Mouse (Mus musculus) forebrain, embryonic 12.5 days (tissue): ENCODE results near the gene Frmd8. TPM values are rescaled to one million over a fixed set of nuclear protein-coding genes. Genes with fewer than 3 reads are reported as not detected.
A peak's percentile ranks its signal among the peaks of the same experiment; 100 is the strongest.

Experiments used
- ATAC-seq: fragments of 200-750 bp; cut with Nextera tagmentation; 2 replicates; pipeline ENCODE4 v1.8.0; 2017; ENCODE audit warnings: moderate TSS enrichment; ENCODE audit not compliant: low FRiP score
- H3K27ac ChIP-seq: fragments of 300-500 bp; sonication (generic); 2 replicates; pipeline ENCODE4 v1.5.1; 2016; ENCODE audit warnings: mild to moderate bottlenecking
- H3K27me3 ChIP-seq: fragments of 300-500 bp; sonication (generic); 2 replicates; pipeline ENCODE4 v1.6.1; 2016; ENCODE audit warnings: mild to moderate bottlenecking
- H3K36me3 ChIP-seq: fragments of 300-500 bp; sonication (generic); replicated peaks from 2 replicates; pipeline ENCODE4 v1.6.1; 2016; ENCODE audit warnings: mild to moderate bottlenecking
- H3K4me1 ChIP-seq: fragments of 300-500 bp; sonication (generic); 2 replicates; pipeline ENCODE4 v1.6.1; 2016
- H3K4me2 ChIP-seq: fragments of 300-500 bp; sonication (generic); 2 replicates; pipeline ENCODE4 v1.6.1; 2016; ENCODE audit warnings: mild to moderate bottlenecking, moderate library complexity
- H3K4me3 ChIP-seq: fragments of 300-500 bp; sonication (generic); replicated peaks from 2 replicates; pipeline ENCODE4 v1.5.1; 2016; ENCODE audit warnings: mild to moderate bottlenecking
- H3K9ac ChIP-seq: fragments of 300-500 bp; sonication (generic); 2 replicates; pipeline ENCODE4 v1.6.1; 2016; ENCODE audit warnings: mild to moderate bottlenecking
- H3K9me3 ChIP-seq: fragments of 300-500 bp; sonication (generic); 2 replicates; pipeline ENCODE4 v1.6.1; 2016
- WGBS: fragments of 180-500 bp; shearing (Covaris S2); methylation state at CpG from one replicate; pipeline ENCODE4 v1.1.7; 2016; 5-methylcytosine and 5-hydroxymethylcytosine counted together
- polyA plus RNA-seq: library from polyadenylated mRNA; unstranded; fragments of >200 nt; fragmentation: Nextera tagmentation; extraction: Ambion mirVana; gene quantifications from 2 replicates; pipeline ENCODE4 v1.2.1, GENCODE M21; 2016

Gene Frmd8
- polyA plus RNA-seq, 1 experiment from 2014 or later: 25.6 TPM

DNA sequence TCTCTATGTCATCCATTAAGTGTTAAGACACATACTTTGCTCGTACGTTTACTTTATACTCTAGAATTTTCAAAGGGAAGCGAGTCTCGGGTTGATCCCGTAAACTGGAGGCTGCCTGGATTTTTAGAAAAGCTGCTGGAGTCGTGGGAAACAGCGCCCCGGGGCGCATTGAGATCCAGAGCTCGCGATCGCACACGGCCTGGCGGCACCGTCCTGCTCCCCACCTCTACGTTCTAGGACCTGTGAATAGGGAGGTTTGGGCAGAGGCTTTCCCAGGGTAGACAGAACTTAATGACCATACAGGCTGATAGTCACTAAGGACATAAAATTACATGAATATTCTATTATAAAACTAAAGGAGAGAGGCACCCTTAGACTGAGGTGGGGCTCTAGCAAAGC, 71.2 kb downstream of the Frmd8 start:
- ATAC-seq: peak; percentile 20

GRCm38 (mm10) chr19:5803041-5803880, 71.8 kb downstream of the Frmd8 start:
- ATAC-seq: peak; percentile 96
- Histone ChIP-seq H3K27ac (peak overlapping the region; percentile 100), H3K36me3 (peaks cover 8% of the 10 kb centered on the region), H3K4me2 (peak overlapping the region; percentile 95), H3K27me3 (no peaks in the 10 kb centered on the region), H3K9ac (peak overlapping the region; percentile 99), H3K4me1 (peaks cover 37% of the 10 kb centered on the region), H3K9me3 (no peaks in the 10 kb centered on the region), H3K4me3 (peak overlapping the region; percentile 99)
- WGBS: under 1% methylated on average over 67 of the region's 67 CpGs

More for the DNA sequence above, 71.2 kb downstream of the Frmd8 start:
- WGBS: 0% methylated on average over 16 of the region's 16 CpGs
- Histone ChIP-seq H3K4me2 (peak overlapping the region; percentile 95), H3K9me3 (no peaks in the 10 kb centered on the region), H3K36me3 (peaks cover 3% of the 10 kb centered on the region; the same call in 1 of the 2 replicates), H3K27ac (peak overlapping the region; percentile 100), H3K27me3 (no peaks in the 10 kb centered on the region), H3K4me3 (peak overlapping the region; percentile 99), H3K9ac (peak overlapping the region; percentile 99), H3K4me1 (peaks cover 37% of the 10 kb centered on the region)

DNA sequence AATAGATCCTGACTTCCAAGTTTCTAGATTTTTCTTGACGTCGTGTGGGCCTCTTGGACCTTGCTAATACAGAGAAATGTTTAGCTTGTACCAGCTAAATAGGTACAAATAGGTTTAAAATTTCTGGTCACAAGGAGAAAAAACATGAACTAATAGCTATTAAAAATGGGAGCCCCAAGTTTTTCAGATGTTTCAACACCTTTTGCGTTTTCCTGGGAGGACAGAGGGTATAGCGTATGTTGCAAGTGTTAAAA, 72.4 kb downstream of the Frmd8 start:
- Histone ChIP-seq H3K4me3 (peak overlapping the region; percentile 99), H3K4me1 (peaks cover 41% of the 10 kb centered on the region)
- WGBS: under 1% methylated on average over 4 of the region's 4 CpGs

GRCm38 (mm10) chr19:5802011-5802786, 72.9 kb downstream of the Frmd8 start:
- no peaks in the 10 kb centered on the region for H3K27me3 ChIP-seq
- H3K36me3 ChIP-seq: peaks cover 18% of the 10 kb centered on the region
- peak overlapping the region; percentile 95 for H3K4me2 ChIP-seq
- peak overlapping the region; percentile 100 for H3K27ac ChIP-seq
- H3K4me3 ChIP-seq: peak overlapping the region; percentile 99
- WGBS: under 1% methylated on average over 25 of the region's 25 CpGs
- no peaks in the 10 kb centered on the region for H3K9me3 ChIP-seq
- H3K9ac ChIP-seq: peak overlapping the region; percentile 99
- H3K4me1 ChIP-seq: peaks cover 46% of the 10 kb centered on the region
- ATAC-seq: peak; percentile 57; the same call in 1 of the 2 replicates

More for the DNA sequence above, 72.4 kb downstream of the Frmd8 start:
- peaks cover 12% of the 10 kb centered on the region for H3K36me3 ChIP-seq
- peak overlapping the region; percentile 99 for H3K9ac ChIP-seq
- no peak for ATAC-seq
- no peaks in the 10 kb centered on the region for H3K27me3 ChIP-seq
- H3K27ac ChIP-seq: peak overlapping the region; percentile 100
- H3K4me2 ChIP-seq: peak overlapping the region; percentile 95
- H3K9me3 ChIP-seq: no peaks in the 10 kb centered on the region

DNA sequence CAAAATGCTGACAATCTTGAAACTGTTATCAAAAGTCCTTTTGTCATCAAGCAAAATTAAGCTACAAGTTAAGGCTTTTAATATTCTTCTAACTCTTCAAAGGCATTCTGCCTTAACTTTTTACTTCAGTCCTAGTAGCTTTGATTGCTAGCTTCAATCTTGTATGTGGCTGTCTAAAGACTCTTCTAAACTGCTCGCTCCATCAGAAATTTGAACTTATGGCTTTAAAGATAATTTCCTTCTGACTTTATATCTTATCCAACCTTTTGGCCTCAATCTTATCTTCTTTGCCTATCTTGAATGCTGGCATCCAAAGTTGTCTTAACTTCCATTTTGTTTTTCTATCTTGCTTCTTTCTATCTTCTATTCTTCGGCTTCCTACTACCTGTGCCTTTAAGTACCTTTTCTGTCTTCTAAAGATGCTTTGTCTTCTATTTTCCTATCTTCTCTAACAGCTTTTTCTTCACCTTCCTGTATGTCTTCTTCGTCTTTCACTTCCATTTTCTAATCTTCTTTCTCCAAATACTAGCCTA, 73.6 kb downstream of the Frmd8 start:
- no peak for ATAC-seq
- peak overlapping the region; percentile 95 for H3K4me2 ChIP-seq
- H3K27me3 ChIP-seq: no peaks in the 10 kb centered on the region
- 5% methylated on average over 3 of the region's 3 CpGs for WGBS
- peak overlapping the region; percentile 99 for H3K9ac ChIP-seq
- peaks cover 25% of the 10 kb centered on the region for H3K36me3 ChIP-seq
- peak overlapping the region; percentile 99 for H3K4me3 ChIP-seq
- H3K4me1 ChIP-seq: peaks cover 48% of the 10 kb centered on the region
- H3K9me3 ChIP-seq: no peaks in the 10 kb centered on the region
- H3K27ac ChIP-seq: peak overlapping the region; percentile 100

- under 1% methylated on average over 19 of the region's 19 CpGs for WGBS
- peak overlapping the region; percentile 95 for H3K4me2 ChIP-seq
- H3K36me3 ChIP-seq: peaks cover 31% of the 10 kb centered on the region
- peak overlapping the region; percentile 99 for H3K9ac ChIP-seq
- H3K27me3 ChIP-seq: no peaks in the 10 kb centered on the region
- no peak for ATAC-seq
- peak overlapping the region; percentile 99 for H3K4me3 ChIP-seq
- peak overlapping the region; percentile 100 for H3K27ac ChIP-seq
- peaks cover 48% of the 10 kb centered on the region for H3K4me1 ChIP-seq
- no peaks in the 10 kb centered on the region for H3K9me3 ChIP-seq
These were observed 74.2 kb downstream of the Frmd8 start for GRCm38 (mm10) chr19:5800632-5801431.

DNA sequence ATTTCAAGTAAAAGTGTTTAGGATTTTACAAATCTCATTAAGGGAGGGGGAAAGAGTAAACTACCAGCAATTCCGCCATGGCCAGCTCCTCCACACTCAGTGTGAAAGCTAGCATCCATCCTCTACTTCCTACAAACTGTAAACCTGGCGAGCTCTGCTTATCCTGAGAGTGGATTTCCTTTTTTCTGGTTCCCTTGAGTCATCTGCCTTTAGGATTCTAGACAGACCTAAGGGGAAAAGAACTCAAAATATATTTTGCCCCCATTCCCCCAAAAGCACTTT, 74.8 kb downstream of the Frmd8 start:
- ATAC-seq: no peak
- peaks cover 51% of the 10 kb centered on the region for H3K4me1 ChIP-seq
- no peaks in the 10 kb centered on the region for H3K27me3 ChIP-seq
- no peaks in the 10 kb centered on the region for H3K9me3 ChIP-seq
- peaks cover 36% of the 10 kb centered on the region for H3K36me3 ChIP-seq
- peak overlapping the region; percentile 95 for H3K4me2 ChIP-seq
- H3K9ac ChIP-seq: peak overlapping the region; percentile 99
- H3K27ac ChIP-seq: peak overlapping the region; percentile 100
- WGBS: 0% methylated on average over 2 of the region's 2 CpGs
- H3K4me3 ChIP-seq: peak overlapping the region; percentile 99

Other genes starting within 250 kb of the Frmd8 start
- gene Rela, start 237.8 kb downstream of the Frmd8 start, polyA plus RNA-seq: 34.1 and 36.9 TPM in 2 replicates
- 16.3 and 16.8 TPM in 2 replicates for gene Sipa1, start 211.6 kb downstream of the Frmd8 start, polyA plus RNA-seq
- 19.2 and 22.2 TPM in 2 replicates for gene Map3k11, start 186.5 kb downstream of the Frmd8 start, polyA plus RNA-seq
- 32.4 and 35.1 TPM in 2 replicates for gene Pcnx3, start 186.4 kb downstream of the Frmd8 start, polyA plus RNA-seq
- gene Kcnk7, start 170.9 kb downstream of the Frmd8 start, polyA plus RNA-seq: 0.29 TPM in 1 of 2 replicates, not detected in the other
- gene Ehbp1l1, start 149.0 kb downstream of the Frmd8 start, polyA plus RNA-seq: 6.1 and 6.7 TPM in 2 replicates
- 170 and 172 TPM in 2 replicates for gene Fam89b, start 145.6 kb downstream of the Frmd8 start, polyA plus RNA-seq
- 10.0 and 12.0 TPM in 2 replicates for gene Ltbp3, start 134.4 kb downstream of the Frmd8 start, polyA plus RNA-seq
- 63.4 and 65.3 TPM in 2 replicates for gene Scyl1, start 103.9 kb downstream of the Frmd8 start, polyA plus RNA-seq
- gene Slc25a45, start 2.5 kb upstream of the Frmd8 start, polyA plus RNA-seq: 1.3 and 1.8 TPM in 2 replicates
- 11.1 and 12.8 TPM in 2 replicates for gene Tigd3, start 18.9 kb upstream of the Frmd8 start, polyA plus RNA-seq
- 184 and 203 TPM in 2 replicates for gene Dpf2, start 37.7 kb upstream of the Frmd8 start, polyA plus RNA-seq
- gene Cdc42ep2, start 49.5 kb upstream of the Frmd8 start, polyA plus RNA-seq: 2.2 TPM in 2 replicates
- 76.8 and 80.4 TPM in 2 replicates for gene Pola2, start 88.9 kb upstream of the Frmd8 start, polyA plus RNA-seq
- gene Slc22a20, start 110.9 kb upstream of the Frmd8 start, polyA plus RNA-seq: not detected in 2 replicates
- 2.0 and 3.2 TPM in 2 replicates for gene Capn1, start 140.6 kb upstream of the Frmd8 start, polyA plus RNA-seq
- 26.4 and 31.3 TPM in 2 replicates for gene Syvn1, start 171.3 kb upstream of the Frmd8 start, polyA plus RNA-seq
- 74.7 and 76.7 TPM in 2 replicates for gene Mrpl49, start 182.5 kb upstream of the Frmd8 start, polyA plus RNA-seq
- 652 and 668 TPM in 2 replicates for gene Fau, start 182.6 kb upstream of the Frmd8 start, polyA plus RNA-seq
- 30.8 and 35.4 TPM in 2 replicates for gene Znhit2, start 185.9 kb upstream of the Frmd8 start, polyA plus RNA-seq
- 31.7 and 32.8 TPM in 2 replicates for gene Tm7sf2, start 193.1 kb upstream of the Frmd8 start, polyA plus RNA-seq
- gene Vps51, start 202.0 kb upstream of the Frmd8 start, polyA plus RNA-seq: 66.0 and 70.8 TPM in 2 replicates
- not detected in 2 replicates for gene Tmem262, start 204.8 kb upstream of the Frmd8 start, polyA plus RNA-seq
- gene Gm28374, start 207.0 kb upstream of the Frmd8 start, polyA plus RNA-seq: 2.0 and 2.4 TPM in 2 replicates
- 66.1 and 74.9 TPM in 2 replicates for gene Zfpl1, start 209.7 kb upstream of the Frmd8 start, polyA plus RNA-seq
- gene Cdca5, start 209.7 kb upstream of the Frmd8 start, polyA plus RNA-seq: 54.5 and 57.4 TPM in 2 replicates
- 0.42 and 0.62 TPM in 2 replicates for gene AC131692.1, start 219.1 kb upstream of the Frmd8 start, polyA plus RNA-seq
- gene Naaladl1, start 230.5 kb upstream of the Frmd8 start, polyA plus RNA-seq: 0.81 and 1.2 TPM in 2 replicates
- 55.2 and 56.6 TPM in 2 replicates for gene Sac3d1, start 243.4 kb upstream of the Frmd8 start, polyA plus RNA-seq